8 mouse cellular contexts compared by ENCODE assay signal in genomic region chr1:189007239-189007979, GRCm38 (mm10). TPM values are rescaled to one million over a fixed set of nuclear protein-coding genes. Genes with fewer than 3 reads are reported as not detected.
DNase-seq lines count a peak whose midpoint lies in the region; ATAC-seq lines count a peak whose summit lies in the region.

Gene Kctd3 (minus strand): TSS chr1:189007841.

- peak; percentile 95 for ATAC-seq in megakaryocyte progenitor cell, adult 5-6 weeks (replicated peaks; ENCODE audit: poor library complexity)

- peak; percentile 91 for DNase-seq in adipocyte (ENCODE audit: low spot score)
- peak; percentile 98 for DNase-seq in embryo, embryonic 10 days (ENCODE audit: low spot score)
- DNase-seq in gastrocnemius, postnatal 10 days = peak; percentile 100
- peak; percentile 94 for DNase-seq in induced T-regulatory cell, adult 2 months (ENCODE audit: low read depth)
- peak; percentile 79 to 96 for DNase-seq in left cerebral cortex, adult 9 months (ENCODE audit: low spot score in 2 of 2)
- DNase-seq in right cerebral cortex, postnatal 14 days = peak; percentile 100
- DNase-seq in urinary bladder, postnatal 36 days (ENCODE audit: low spot score in 2 of 2) = peak; percentile 95 to 97

RNA-seq across cellular contexts. Expression of gene Kctd3, which starts in this region (rescaled TPM):
- total RNA-seq in gastrocnemius, postnatal 10 days (2021) = 10 to 100 TPM; 33.6 to 39.6 TPM
- 9.7 and 11.1 TPM in 2 replicates for total RNA-seq in megakaryocyte progenitor cell, adult 5-6 weeks (2015)
- total RNA-seq in megakaryocyte progenitor cell, adult 5-6 weeks (2017) = 13.6 and 17.8 TPM in 2 replicates

Comparison
In these comparisons a context has a peak if more than half of its experiments do, and no peak if none do; other contexts are left out.
1. Peak in every context shown above with its lines: DNase-seq and ATAC-seq.